Mouse (Mus musculus) megakaryocyte, embryonic 14.5 days (primary cell): ENCODE measurements around the gene Cyp2d11.

Experiments used
- FLI1 ChIP-seq: IDR thresholded peaks from 2 replicates; pipeline ENCODE4 v1.6.1; 2012; ENCODE audit warnings: low read length, inconsistent platforms, mixed read lengths
- GATA1 ChIP-seq: IDR thresholded peaks from 3 replicates; pipeline ENCODE4 v1.6.1; 2012; ENCODE audit warnings: mixed read lengths, low read length, inconsistent platforms, borderline replicate concordance

- no peak for TF ChIP-seq GATA1
- no peak for TF ChIP-seq FLI1
These were observed 9.8 kb upstream of the Cyp2d11 start for GRCm38 (mm10) chr15:82403606-82404005.
